Mouse (Mus musculus) limb, embryonic 14.5 days (tissue): ENCODE data around the gene Col5a1. TPM values are rescaled to one million over a fixed set of nuclear protein-coding genes. Genes with fewer than 3 reads are reported as not detected.

Source experiments
- ATAC-seq: fragments of 200-750 bp; cut with Nextera tagmentation; 2 replicates; pipeline ENCODE4 v1.8.0; 2017; ENCODE audit warnings: low read depth, moderate number of reproducible peaks, moderate TSS enrichment; ENCODE audit not compliant: low FRiP score
- DNase-seq: peaks from one replicate; pipeline ENCODE4 v3.0.0-alpha.2; 2015; ENCODE audit warnings: low spot score
- H3K27ac ChIP-seq: fragments of 300-500 bp; sonication (generic); replicated peaks from 2 replicates; pipeline ENCODE4 v1.5.1; 2014; ENCODE audit warnings: low read depth, mild to moderate bottlenecking, low read length, moderate library complexity, mixed read lengths
- H3K27me3 ChIP-seq: fragments of 300-500 bp; sonication (generic); 2 replicates; pipeline ENCODE4 v1.6.1; 2014; ENCODE audit warnings: low read length, mixed read lengths; ENCODE audit not compliant: control insufficient read depth, insufficient read depth
- H3K36me3 ChIP-seq: fragments of 300-500 bp; sonication (generic); 2 replicates; pipeline ENCODE4 v1.6.1; 2014; ENCODE audit warnings: mild to moderate bottlenecking, low read length, moderate library complexity, mixed read lengths; ENCODE audit not compliant: control insufficient read depth, insufficient read depth
- H3K4me1 ChIP-seq: fragments of 300-500 bp; sonication (generic); 2 replicates; pipeline ENCODE4 v1.6.1; 2014; ENCODE audit warnings: antibody characterized with exemption, low read length, mixed read lengths; ENCODE audit not compliant: control insufficient read depth, insufficient read depth
- H3K4me2 ChIP-seq: fragments of 300-500 bp; sonication (generic); replicated peaks from 2 replicates; pipeline ENCODE4 v1.6.1; 2014; ENCODE audit warnings: low read depth, mild to moderate bottlenecking, low read length, moderate library complexity; ENCODE audit not compliant: severe bottlenecking
- H3K4me3 ChIP-seq: fragments of 300-500 bp; sonication (generic); replicated peaks from 2 replicates; pipeline ENCODE4 v1.5.1; 2014; ENCODE audit warnings: low read length
- H3K9ac ChIP-seq: fragments of 300-500 bp; sonication (generic); 2 replicates; pipeline ENCODE4 v1.6.1; 2014; ENCODE audit warnings: mild to moderate bottlenecking, low read depth, low read length, moderate library complexity; ENCODE audit not compliant: severe bottlenecking
- H3K9me3 ChIP-seq: fragments of 300-500 bp; sonication (generic); 2 replicates; pipeline ENCODE4 v1.6.1; 2016; ENCODE audit warnings: low read length; ENCODE audit not compliant: control insufficient read depth
- POLR2A ChIP-seq: fragments of 200-500 bp; IDR thresholded peaks from 2 replicates; pipeline ENCODE4 v1.8.0; 2012; ENCODE audit warnings: inconsistent platforms, mild to moderate bottlenecking, moderate library complexity, borderline replicate concordance; ENCODE audit not compliant: insufficient read depth, insufficient read length; ENCODE audit errors: extremely low read depth
- WGBS: fragments of 180-500 bp; shearing (Covaris S2); extraction: QIAGEN DNeasy Blood & Tissue Kit; methylation state at CpG from one replicate; pipeline ENCODE4 v1.1.7; 2014; 5-methylcytosine and 5-hydroxymethylcytosine counted together
- polyA plus RNA-seq, 2 experiments: library from polyadenylated mRNA; depleted of rRNA in 1 of 2; stranded (reverse) in 1 of 2; unstranded in 1 of 2; fragments of >200 nt; fragmentation: Nextera tagmentation in 1 of 2; extraction: Ambion mirVana in 1 of 2; gene quantifications; 2 replicates each; pipeline versions ENCODE4 v1.2.1 to v1.2.3; 2012 to 2014

The Col5a1 gene
- polyA plus RNA-seq, 2 experiments, result 256 to 304 TPM

- Histone ChIP-seq H3K9ac (no peak overlapping the region), H3K4me3 (no peak overlapping the region), H3K36me3 (peaks cover 98% of the 10 kb centered on the region), H3K4me2 (no peak overlapping the region), H3K27me3 (no peaks in the 10 kb centered on the region), H3K9me3 (no peaks in the 10 kb centered on the region), H3K4me1 (peaks cover 5% of the 10 kb centered on the region; the same call in 1 of the 2 replicates), H3K27ac (0 out of 2 replicates have a peak overlapping the region, but pooled peaks have one; percentile 2)
- ATAC-seq (no peak), DNase-seq (no peak)
- 86% methylated on average over 4 of the region's 4 CpGs for WGBS
- no peak for TF ChIP-seq POLR2A
Measured at GRCm38 (mm10) chr2:28005187-28005586, 119.0 kb downstream of the Col5a1 start.

DNA sequence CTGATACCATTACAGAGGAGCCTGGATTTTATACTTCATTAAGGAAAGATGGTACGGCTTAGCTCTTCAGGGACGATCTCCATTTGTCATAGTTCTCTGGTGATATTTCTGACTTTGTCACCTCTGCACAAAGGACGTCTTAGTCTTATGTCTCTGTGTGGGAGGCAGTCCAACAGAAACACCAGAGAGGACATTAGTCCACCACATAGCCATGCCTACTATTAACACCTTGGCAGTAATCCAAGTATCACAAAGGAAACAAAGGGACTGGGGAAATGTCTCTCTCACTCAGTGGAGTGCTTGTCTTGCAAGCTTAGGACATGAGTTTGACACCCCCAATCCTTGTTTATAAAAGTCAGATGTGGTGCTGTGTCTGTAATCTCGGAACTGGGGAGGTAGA lies 122.0 kb downstream of the Col5a1 start:
- Histone ChIP-seq H3K4me2 (no peak overlapping the region), H3K4me3 (no peak overlapping the region), H3K27ac (no peak overlapping the region), H3K9me3 (no peaks in the 10 kb centered on the region), H3K36me3 (peaks cover 98% of the 10 kb centered on the region), H3K27me3 (no peaks in the 10 kb centered on the region), H3K4me1 (peaks cover 5% of the 10 kb centered on the region; the same call in 1 of the 2 replicates), H3K9ac (no peak overlapping the region)
- ATAC-seq, result no peak
- 72% methylated on average over 4 of the region's 4 CpGs for WGBS
- peak; percentile 35 for DNase-seq
- no peak for TF ChIP-seq POLR2A

- 72% methylated on average over 3 of the region's 3 CpGs for whole genome bisulfite sequencing
- Histone ChIP-seq H3K9ac (no peak overlapping the region), H3K27me3 (no peaks in the 10 kb centered on the region), H3K4me3 (no peak overlapping the region), H3K9me3 (no peaks in the 10 kb centered on the region), H3K27ac (no peak overlapping the region), H3K36me3 (peaks cover 99% of the 10 kb centered on the region), H3K4me1 (peaks cover 5% of the 10 kb centered on the region; the same call in 1 of the 2 replicates), H3K4me2 (no peak overlapping the region)
- no peak for TF ChIP-seq POLR2A
- DNase-seq, result no peak
- no peak for ATAC-seq
Measured at GRCm38 (mm10) chr2:28012367-28012766, 126.1 kb downstream of the Col5a1 start.

GRCm38 (mm10) chr2:28014778-28015177 lies 128.6 kb downstream of the Col5a1 start:
- WGBS, result 88% methylated on average over 3 of the region's 3 CpGs
- no peak for ATAC-seq
- peaks cover 99% of the 10 kb centered on the region for H3K36me3 ChIP-seq

GRCm38 (mm10) chr2:28024416-28024815 lies 138.2 kb downstream of the Col5a1 start:
- DNase-seq (no peak), ATAC-seq (no peak)
- no peak overlapping the region for H3K27ac ChIP-seq
- H3K4me2 ChIP-seq, result no peak overlapping the region
- no peak overlapping the region for H3K9ac ChIP-seq
- H3K4me1 ChIP-seq, result no peaks in the 10 kb centered on the region
- H3K27me3 ChIP-seq, result no peaks in the 10 kb centered on the region
- H3K36me3 ChIP-seq, result peaks cover 91% of the 10 kb centered on the region
- H3K9me3 ChIP-seq, result no peaks in the 10 kb centered on the region
- H3K4me3 ChIP-seq, result no peak overlapping the region
- 93% methylated on average over 6 of the region's 6 CpGs for WGBS
- no peak for TF ChIP-seq POLR2A

More at GRCm38 (mm10) chr2:28014778-28015177, 128.6 kb downstream of the Col5a1 start:
- H3K27ac ChIP-seq, result no peak overlapping the region
- H3K27me3 ChIP-seq, result no peaks in the 10 kb centered on the region
- TF ChIP-seq POLR2A, result no peak
- no peak overlapping the region for H3K4me2 ChIP-seq
- DNase-seq, result no peak
- no peak overlapping the region for H3K9ac ChIP-seq
- H3K9me3 ChIP-seq, result no peaks in the 10 kb centered on the region
- H3K4me1 ChIP-seq, result no peaks in the 10 kb centered on the region
- H3K4me3 ChIP-seq, result no peak overlapping the region

DNA sequence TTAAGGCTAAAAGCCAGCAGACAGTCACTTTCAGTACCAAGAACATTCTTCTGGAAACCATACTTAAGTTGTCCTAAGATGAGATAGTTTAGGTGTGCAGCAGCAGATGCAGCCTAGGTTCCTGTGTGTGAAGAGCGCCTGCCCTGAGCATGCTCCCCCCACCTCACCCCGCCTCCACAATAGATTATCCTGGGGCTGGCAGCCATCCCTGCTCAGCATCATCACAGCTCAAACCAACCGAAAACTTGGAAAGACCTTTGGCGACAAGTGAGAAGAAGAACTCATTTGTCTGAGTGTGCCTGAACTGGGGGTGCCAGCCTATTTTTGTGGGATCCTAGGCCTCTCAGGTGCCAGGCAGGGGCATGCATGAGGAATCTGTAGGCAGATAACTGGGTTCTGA lies 139.6 kb downstream of the Col5a1 start:
- Histone ChIP-seq H3K9me3 (no peaks in the 10 kb centered on the region), H3K36me3 (peaks cover 91% of the 10 kb centered on the region), H3K9ac (no peak overlapping the region), H3K4me3 (no peak overlapping the region), H3K4me1 (no peaks in the 10 kb centered on the region), H3K27ac (no peak overlapping the region), H3K4me2 (no peak overlapping the region), H3K27me3 (no peaks in the 10 kb centered on the region)
- no peak for TF ChIP-seq POLR2A
- WGBS, result 89% methylated on average over 4 of the region's 4 CpGs
- ATAC-seq, result no peak
- DNase-seq, result no peak
